Mouse (Mus musculus) kidney, adult 2 months (tissue): Measurements from ENCODE around the gene Srek1.

Source experiments
- CTCF ChIP-seq: fragments of 200-500 bp; conservative IDR thresholded peaks from 2 replicates; pipeline ENCODE4 v1.5.1; 2011; ENCODE audit warnings: low read depth, mild to moderate bottlenecking, control low read depth, low read length, moderate library complexity, mixed read lengths; ENCODE audit not compliant: insufficient read depth, insufficient read length
- POLR2A ChIP-seq: fragments of 200-500 bp; IDR thresholded peaks from one replicate; pipeline ENCODE4 v1.6.1; 2011; ENCODE audit warnings: low read depth, low read length, control low read depth

GRCm38 (mm10) chr13:103777126-103777525, 2.7 kb upstream of the Srek1 start:
- TF ChIP-seq CTCF (no peak), POLR2A (no peak)
